Mouse (Mus musculus) fat pad, adult 2 months (tissue): ENCODE measurements around the gene Plxna2.

Source experiments
- DNase-seq: peaks from one replicate; pipeline ENCODE4 v3.0.0-alpha.2; 2011; ENCODE audit warnings: low read depth, low spot score; ENCODE audit errors: extremely low read depth

Gene Plxna2

DNA sequence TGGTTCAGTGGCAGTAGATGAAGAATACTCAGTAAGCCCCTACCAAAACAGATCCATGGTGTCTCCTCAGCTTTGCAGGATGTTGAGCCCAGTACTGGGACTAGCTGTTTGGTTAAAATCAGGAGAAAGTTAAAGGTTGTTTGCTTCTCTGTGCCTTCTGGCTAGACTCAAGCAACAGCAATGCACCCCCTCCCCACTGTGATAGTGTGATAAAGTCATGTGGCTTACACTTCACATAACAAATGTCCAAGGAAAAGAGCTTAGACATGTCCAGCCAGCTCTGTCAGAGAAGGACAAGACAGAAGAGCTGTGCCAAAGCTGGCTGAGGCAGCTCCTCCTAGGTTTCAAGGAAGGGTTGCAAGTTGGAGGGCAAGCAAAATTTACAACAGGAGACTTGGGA, 190.7 kb downstream of the Plxna2 start:
- DNase-seq: no peak

DNA sequence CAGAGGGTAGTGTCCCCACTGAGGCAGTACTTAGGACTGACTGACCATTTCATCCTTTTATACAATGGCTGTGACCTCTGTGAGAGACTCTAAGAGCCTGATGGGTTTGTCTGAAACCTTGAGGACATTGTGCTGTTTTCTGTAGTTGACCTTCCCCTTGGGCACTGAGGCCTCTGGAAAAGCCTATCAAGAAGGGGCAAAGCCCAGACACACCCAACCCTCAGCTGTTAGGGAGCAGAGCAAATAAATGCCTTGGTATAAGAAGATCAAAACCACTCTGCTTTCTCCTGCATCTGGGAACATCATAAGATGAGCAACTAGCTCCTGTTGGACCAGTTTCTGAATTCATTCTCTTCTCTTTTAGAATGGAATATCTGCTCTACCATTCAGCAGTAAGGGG, 191.6 kb downstream of the Plxna2 start:
- DNase-seq: no peak

DNA sequence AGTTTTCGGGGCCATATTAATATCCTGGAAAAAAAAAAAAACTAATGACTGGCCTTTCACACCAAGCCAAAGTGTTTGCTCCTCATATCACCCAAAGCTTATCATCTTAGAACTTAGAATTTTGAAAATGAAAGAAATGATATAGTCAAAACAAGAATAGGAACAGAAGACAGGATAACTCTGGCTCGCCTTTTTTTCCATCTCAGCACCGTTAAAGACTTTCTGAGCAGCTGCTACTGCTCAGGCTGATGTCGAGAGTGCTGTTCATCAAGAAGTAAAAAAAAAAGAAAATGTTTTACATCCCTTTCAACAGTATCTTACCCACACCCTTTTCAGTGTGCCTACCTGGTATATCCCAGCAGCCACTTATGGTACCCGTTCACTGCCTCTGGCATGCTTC, 196.2 kb downstream of the Plxna2 start:
- no peak for DNase-seq

DNA sequence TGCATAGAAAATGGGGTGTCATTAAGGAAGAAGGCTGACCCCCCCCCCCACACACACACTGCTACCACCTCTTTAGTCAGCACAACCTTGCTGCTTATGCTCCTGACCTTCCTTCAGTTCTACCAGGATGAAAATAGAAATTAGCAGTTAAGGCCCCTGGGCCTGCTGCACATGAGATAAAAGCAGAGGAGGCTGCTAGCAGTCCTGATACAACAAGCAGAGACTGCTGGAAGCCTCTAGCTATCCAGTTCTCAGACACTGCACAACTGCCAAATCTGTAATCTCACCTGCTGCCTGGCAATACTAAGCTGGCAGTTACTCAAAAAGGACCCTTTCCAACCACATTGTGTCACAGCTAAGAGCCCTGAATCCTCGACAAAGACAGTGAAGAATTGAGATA, 197.5 kb downstream of the Plxna2 start:
- peak; percentile 23 for DNase-seq

DNA sequence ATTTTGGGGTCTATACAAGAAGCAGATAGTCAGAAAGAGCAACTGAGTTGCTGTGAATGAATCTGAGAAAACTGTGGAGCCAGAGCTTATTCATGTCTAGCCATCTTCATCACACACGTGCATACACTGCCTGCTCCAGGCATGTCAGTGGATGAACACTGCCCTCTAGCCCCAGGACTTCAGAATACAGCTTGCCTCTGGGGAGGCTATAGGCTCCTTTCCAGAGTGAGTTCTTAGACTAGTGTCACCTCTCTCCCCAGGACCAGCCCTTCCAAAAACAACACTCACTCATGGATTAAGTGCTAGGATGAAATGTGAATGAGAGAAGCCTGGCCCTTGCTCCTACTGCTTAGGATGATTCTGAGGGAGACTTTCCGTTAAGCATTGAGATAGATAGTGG, 198.9 kb downstream of the Plxna2 start:
- DNase-seq: no peak

DNA sequence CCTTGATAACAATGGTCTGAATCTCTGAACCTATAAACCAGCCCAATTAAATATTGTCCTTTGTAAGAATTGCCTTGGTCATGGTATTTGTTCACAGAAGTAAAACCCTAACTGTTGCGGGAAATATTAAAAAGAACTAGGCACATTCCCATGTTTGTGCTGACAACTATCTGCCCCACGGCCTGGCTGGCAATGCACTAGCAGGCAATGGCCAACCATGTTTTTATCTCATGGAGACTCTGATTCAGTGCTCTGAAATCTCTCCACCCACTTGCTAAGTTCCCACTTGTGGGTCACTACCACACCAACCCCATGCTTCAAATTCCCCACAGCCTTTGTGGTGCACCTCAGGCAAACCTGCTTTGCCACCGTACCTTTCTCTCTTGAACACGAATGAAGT, 202.9 kb downstream of the Plxna2 start:
- no peak for DNase-seq

DNA sequence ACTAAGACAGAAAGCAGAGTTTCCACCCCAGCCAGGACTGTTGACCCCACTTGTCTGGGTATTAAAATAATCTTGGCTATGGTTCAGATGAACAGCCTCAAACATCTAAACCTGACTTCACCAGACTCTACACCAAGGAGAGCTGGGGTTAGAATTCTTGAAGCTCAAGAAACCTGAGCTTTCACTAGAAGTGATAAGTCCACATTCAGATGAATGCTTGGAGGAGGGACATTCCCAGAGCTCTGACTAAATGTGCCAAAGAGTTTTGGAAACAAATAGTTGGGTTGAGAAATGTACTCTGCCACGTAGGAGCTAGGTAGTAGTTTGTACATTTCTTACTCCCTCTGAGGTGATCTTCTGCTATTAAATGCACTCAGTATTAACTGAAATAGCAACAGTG, 203.7 kb downstream of the Plxna2 start:
- no peak for DNase-seq

DNA sequence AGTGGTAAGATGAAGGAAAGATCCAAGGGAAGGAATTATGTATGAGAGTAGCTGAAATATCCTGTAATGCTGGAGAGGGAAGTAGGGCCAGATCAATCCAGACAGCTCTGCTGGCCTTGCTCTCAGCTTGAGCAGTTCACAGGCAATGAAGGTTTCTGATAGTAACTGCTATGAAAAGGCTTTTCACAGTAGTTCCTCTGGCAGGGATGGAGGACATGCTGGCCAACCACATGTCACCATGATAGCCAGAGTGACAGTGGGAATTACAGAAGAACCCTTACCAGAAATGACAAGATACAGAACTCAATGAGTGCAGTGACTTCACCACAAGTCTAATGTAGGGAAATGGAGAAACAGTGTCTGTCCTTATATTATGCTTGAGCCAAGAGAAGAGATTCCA, 210.3 kb downstream of the Plxna2 start:
- no peak for DNase-seq

DNA sequence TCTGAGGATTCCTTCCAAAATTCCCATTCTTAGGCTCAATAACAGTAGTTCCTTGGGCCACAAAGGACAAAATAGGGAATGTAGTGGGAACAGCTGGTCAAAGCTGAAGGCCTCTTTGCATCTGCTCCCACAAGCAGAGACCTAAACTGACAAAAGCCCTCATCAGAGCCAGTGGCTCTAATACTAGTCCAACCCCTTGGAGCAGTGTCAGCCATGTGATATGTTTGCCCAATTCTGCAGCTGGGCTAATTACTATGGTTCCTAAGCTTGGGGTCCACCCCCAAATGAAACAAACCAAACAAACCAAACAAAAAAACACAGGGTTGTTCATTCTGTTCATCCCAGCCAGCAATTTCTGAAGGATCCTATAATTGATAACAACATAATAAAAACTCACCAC, 217.2 kb downstream of the Plxna2 start:
- no peak for DNase-seq

DNA sequence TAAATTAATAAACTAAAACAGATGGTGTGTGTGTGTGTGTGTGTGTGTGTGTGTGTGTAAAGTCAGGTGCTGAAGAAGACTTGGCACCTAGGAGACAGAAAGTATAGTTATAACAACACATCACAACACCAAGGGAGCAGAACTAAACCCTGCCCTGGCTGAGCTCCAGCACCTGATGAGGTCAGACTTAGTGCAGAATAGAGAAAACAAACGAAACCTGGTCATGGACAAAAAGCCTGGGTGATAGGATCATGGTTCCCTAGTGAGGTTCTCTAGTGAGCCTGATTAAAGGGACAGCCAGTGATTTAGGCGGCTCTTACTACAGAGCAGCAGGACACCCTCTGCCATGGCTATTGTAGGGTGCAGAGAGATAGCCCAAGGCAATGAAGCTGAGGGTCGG, 218.2 kb downstream of the Plxna2 start:
- DNase-seq: peak; percentile 23

DNA sequence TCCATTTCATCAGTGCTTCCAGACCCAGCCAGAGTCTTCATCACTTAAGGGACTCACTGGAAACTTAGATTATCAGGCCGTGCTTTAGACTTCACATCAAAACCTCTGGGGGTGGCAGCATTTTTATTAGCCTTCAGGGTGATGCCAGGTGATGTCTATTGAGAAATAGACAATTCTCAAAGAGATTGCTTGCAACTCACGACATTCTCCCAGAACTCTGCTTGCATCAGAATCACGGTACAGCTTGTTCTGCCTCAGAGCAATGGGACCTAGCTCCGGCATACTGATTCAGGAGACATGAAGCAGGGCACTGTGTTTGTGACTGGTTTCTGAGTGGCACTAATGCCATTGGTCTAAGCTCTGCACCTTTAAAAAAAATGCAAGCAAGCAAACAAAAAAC, 218.7 kb downstream of the Plxna2 start:
- DNase-seq: peak; percentile 80

DNA sequence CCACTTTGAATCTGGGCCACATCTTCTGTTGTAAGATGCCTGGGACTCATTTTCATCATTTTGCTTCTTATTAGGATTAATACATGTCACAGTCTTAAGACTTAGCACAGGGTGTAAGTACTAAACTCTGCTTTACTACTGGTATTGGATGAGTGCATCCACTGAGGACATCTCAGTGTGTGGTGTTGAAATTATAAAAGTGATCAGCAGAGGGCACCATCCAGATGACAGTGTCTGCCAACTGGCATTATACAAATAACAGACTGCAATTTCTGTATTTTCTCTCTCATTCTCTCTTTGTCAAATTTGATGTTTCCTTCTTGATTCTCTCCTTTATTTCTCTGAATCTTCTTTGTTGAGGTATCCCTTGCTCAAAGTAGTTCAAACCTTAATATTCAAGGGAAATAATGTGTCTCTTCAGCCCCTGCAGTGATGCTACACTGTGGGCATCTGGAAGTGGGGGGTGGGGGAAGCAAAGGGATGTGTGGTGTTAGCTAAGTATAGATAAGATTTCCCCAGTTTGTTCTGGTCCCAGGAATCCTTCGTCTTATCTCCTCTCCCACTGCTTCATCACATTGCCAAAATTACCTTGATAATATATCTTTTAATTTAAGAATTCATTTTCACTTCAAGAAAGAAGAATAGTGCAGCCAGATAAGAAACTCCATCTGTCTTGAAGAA, 221.4 kb downstream of the Plxna2 start:
- DNase-seq: no peak

DNA sequence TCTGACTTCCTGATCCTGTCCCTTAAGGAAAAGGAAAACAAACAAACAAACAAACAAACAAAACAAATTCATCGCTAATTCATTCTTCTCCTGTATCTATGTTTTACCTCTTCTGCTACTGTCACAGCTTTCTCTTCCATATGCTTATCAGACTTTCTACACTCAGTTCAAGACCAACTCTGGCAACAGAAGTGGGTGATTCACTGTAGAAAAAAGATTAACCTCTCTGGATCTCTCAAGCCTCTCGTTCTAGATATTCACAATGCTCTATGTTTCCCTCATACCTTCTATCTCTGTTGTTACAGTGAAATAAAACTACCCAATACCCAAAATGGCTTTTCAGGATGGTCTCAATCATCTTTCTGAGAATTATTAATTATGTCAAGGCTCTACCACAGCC, 225.0 kb downstream of the Plxna2 start:
- no peak for DNase-seq

DNA sequence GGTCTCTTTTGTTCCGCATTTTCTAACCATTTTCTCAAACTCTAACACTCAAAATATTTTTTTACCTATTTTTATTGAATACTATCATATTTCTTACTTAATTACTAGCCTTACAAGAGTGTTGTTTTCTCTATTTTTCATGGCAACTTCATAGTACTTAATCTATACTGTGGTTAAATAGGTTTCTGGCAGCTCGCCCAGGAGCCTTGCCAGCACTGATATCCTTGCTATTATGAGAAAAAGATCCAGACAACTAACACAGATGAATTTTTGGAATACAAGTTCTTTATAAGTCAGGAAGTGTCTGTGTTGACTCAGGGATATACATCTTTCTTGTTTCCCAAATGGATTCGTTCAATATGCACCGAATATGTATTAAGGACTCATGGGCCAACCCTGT, 229.0 kb downstream of the Plxna2 start:
- no peak for DNase-seq

DNA sequence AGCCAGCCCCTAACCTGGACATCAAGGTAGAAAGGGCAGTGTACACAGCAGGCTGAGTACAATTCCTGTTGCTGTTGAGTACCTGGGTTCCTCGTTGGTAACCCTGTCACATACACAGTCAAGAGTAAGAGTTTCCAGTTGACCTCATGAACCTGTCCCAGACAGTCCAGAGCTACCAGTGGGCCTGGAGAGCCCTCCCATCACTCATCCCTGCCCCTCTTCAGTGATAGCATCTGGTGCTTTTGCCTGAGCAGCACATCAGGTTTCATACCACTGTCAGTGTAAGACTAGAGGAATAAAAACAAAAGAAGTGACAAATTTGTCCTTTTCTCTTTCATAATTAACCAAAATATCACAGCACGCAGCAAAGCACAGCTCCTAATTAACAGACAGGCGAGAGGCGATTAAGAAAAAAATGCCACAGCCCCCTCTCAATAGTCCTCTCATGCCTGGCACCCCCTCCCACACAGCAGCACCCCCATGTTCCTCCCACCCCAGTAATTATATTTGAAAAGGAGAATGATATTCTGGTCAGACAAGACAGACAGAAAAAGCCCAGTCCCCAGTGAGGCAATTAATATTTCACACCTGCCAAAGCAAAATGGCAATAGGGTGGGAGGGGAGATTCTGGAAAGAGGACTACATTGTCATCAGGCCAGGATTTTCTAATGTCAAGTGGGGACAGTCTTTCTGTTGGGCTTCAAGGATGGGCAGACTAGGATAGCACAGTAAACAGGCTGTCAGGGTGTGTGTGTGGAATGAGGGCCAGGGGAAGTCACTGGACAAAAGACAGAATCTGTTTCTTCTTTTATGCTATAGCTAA, 233.4 kb downstream of the Plxna2 start:
- DNase-seq: no peak

DNA sequence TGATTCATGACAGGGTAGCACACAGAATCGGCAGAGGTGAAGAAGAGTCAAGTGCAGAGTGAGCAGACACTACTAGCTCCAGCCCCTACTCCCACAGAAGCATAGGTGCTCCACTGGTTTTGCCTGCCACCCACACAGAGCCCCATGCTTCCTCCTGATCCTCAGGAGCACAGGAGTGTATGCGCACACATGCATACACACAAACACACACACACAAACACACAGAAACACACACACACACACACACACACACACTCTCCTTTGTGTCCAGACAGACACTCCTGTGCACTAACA, 234.0 kb downstream of the Plxna2 start:
- DNase-seq: no peak
